Mouse (Mus musculus) ES-Bruce4 (cell line): Measurements from ENCODE around the gene Drg1.
"Not testable (repeated sequence)": the region's sequence is repeated elsewhere in the genome, so short reads cannot be mapped to it uniquely, and the experiment has no call there.

Source experiments
- CTCF ChIP-seq: IDR thresholded peaks from one replicate; pipeline ENCODE4 v1.8.1; 2011; ENCODE audit warnings: low read depth, low read length
- EP300 ChIP-seq: IDR thresholded peaks from 2 replicates; pipeline ENCODE4 v1.6.1; 2011; ENCODE audit warnings: low read depth, low read length; ENCODE audit not compliant: insufficient read depth
- POLR2A ChIP-seq: IDR thresholded peaks from one replicate; pipeline ENCODE4 v1.8.1; 2011; ENCODE audit warnings: low read length; ENCODE audit not compliant: insufficient read depth

GRCm38 (mm10) chr11:3140967-3141535, 125.2 kb downstream of the Drg1 start:
- not testable (repeated sequence) for TF ChIP-seq CTCF, POLR2A, EP300
